Mouse (Mus musculus): ENCODE data around the gene Galr2.
A peak's percentile ranks its signal among the peaks of the same experiment; 100 is the strongest.
"Not testable (repeated sequence)": the region's sequence is repeated elsewhere in the genome, so short reads cannot be mapped to it uniquely, and the experiment has no call there.

The Galr2 gene

GRCm38 (mm10) chr11:116269560-116269959, 11.2 kb upstream of the Galr2 start:
- DNase-seq (ENCODE audit: low read depth) = no peak

GRCm38 (mm10) chr11:116272589-116273468, 7.9 kb upstream of the Galr2 start:
- DNase-seq (ENCODE audit: low read depth) = peak; percentile 75

GRCm38 (mm10) chr11:116273469-116274044, 7.2 kb upstream of the Galr2 start:
- no peak for DNase-seq (ENCODE audit: low read depth)

- DNase-seq (ENCODE audit: low read depth) = peak; percentile 95
Observed at GRCm38 (mm10) chr11:116274045-116274666, 6.6 kb upstream of the Galr2 start, which contains the start of gene Srp68. Gene Srp68 (minus strand): TSS chr11:116274217.

- DNase-seq (ENCODE audit: low read depth) = not testable (repeated sequence)
Observed at GRCm38 (mm10) chr11:116277184-116277583, 3.6 kb upstream of the Galr2 start.

GRCm38 (mm10) chr11:116281671-116282070, 932 bp downstream of the Galr2 start:
- DNase-seq (ENCODE audit: low read depth) = no peak

- no peak for DNase-seq (ENCODE audit: low read depth)
Observed at GRCm38 (mm10) chr11:116282089-116282488, 1.4 kb downstream of the Galr2 start.

- DNase-seq (ENCODE audit: low read depth) = no peak
Observed at GRCm38 (mm10) chr11:116282912-116283521, 2.3 kb downstream of the Galr2 start.

- DNase-seq (ENCODE audit: low read depth) = no peak
Observed at GRCm38 (mm10) chr11:116283982-116284381, 3.2 kb downstream of the Galr2 start.

GRCm38 (mm10) chr11:116285770-116286191, 5.0 kb downstream of the Galr2 start:
- no peak for DNase-seq (ENCODE audit: low read depth)

GRCm38 (mm10) chr11:116287351-116287750, 6.6 kb downstream of the Galr2 start:
- no peak for DNase-seq (ENCODE audit: low read depth)

GRCm38 (mm10) chr11:116290556-116290955, 9.8 kb downstream of the Galr2 start:
- DNase-seq (ENCODE audit: low read depth) = no peak

GRCm38 (mm10) chr11:116292401-116292800, 11.7 kb downstream of the Galr2 start:
- DNase-seq (ENCODE audit: low read depth) = no peak

GRCm38 (mm10) chr11:116293538-116294137, 12.9 kb downstream of the Galr2 start:
- no peak for DNase-seq (ENCODE audit: low read depth)

- peak; percentile 79 for DNase-seq (ENCODE audit: low read depth)
Observed at GRCm38 (mm10) chr11:116294319-116294718, 13.6 kb downstream of the Galr2 start.

- no peak for DNase-seq (ENCODE audit: low read depth)
Observed at GRCm38 (mm10) chr11:116296191-116296734, 15.5 kb downstream of the Galr2 start.

- no peak for DNase-seq (ENCODE audit: low read depth)
Observed at GRCm38 (mm10) chr11:116297017-116297416, 16.3 kb downstream of the Galr2 start.

GRCm38 (mm10) chr11:116298221-116298620, 17.5 kb downstream of the Galr2 start:
- DNase-seq (ENCODE audit: low read depth) = no peak

- DNase-seq (ENCODE audit: low read depth) = no peak
Observed at GRCm38 (mm10) chr11:116298621-116299020, 17.9 kb downstream of the Galr2 start.

- peak; percentile 23 for DNase-seq (ENCODE audit: low read depth)
Observed at GRCm38 (mm10) chr11:116305423-116305822, 24.7 kb downstream of the Galr2 start.

GRCm38 (mm10) chr11:116306126-116306982, 25.6 kb downstream of the Galr2 start:
- DNase-seq (ENCODE audit: low read depth) = peak; percentile 94
